Mouse (Mus musculus) liver, embryonic 14.5 days (tissue): ENCODE measurements around the gene Mrpl54.

Source experiments
- CTCF ChIP-seq: IDR thresholded peaks from 2 replicates; pipeline ENCODE4 v1.5.1; 2016; ENCODE audit warnings: antibody characterized with exemption, low read depth, control low read depth
- EP300 ChIP-seq: IDR thresholded peaks from 2 replicates; pipeline ENCODE4 v1.6.1; 2016; ENCODE audit warnings: antibody characterized with exemption, low read depth

DNA sequence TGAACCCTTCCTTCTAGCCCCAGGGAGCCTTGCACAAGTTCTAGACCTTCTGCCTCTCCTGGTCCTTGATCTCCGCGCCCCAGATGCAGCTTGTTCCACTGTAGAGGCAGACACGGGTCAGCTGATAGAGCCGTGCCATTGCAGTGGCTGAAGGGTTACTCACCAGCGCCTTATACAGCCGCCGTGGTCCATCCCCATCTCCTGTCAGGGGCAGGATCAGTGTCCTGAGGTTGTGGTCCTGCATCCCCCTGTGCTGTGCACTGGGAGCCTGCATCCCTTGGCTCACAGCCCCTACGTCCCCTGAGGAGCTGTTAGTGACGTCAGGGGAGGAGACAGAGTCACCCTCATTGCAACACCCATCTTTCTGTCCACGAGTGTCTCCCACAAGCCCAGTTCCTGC lies 36.5 kb upstream of the Mrpl54 start:
- no peak for TF ChIP-seq EP300
- TF ChIP-seq CTCF, result no peak
